Mouse (Mus musculus) left cerebral cortex, adult 11 months (tissue): ENCODE results near the gene Katnbl1.
"Not testable (repeated sequence)": the region's sequence is repeated elsewhere in the genome, so short reads cannot be mapped to it uniquely, and the experiment has no call there.

Experiments used
- DNase-seq: peaks from one replicate; pipeline ENCODE4 v3.0.0; 2022; ENCODE audit warnings: low spot score

The Katnbl1 gene

GRCm38 (mm10) chr2:112393958-112394357 is 14.9 kb downstream of the Katnbl1 start:
- DNase-seq, result no peak

- DNase-seq, result no peak
Observed at GRCm38 (mm10) chr2:112396649-112397048, 17.6 kb downstream of the Katnbl1 start.

- DNase-seq, result no peak
Observed at GRCm38 (mm10) chr2:112407030-112407429, 28.0 kb downstream of the Katnbl1 start.

GRCm38 (mm10) chr2:112425308-112425707 is 46.3 kb downstream of the Katnbl1 start:
- no peak for DNase-seq

GRCm38 (mm10) chr2:112428534-112428933 is 49.5 kb downstream of the Katnbl1 start:
- DNase-seq, result not testable (repeated sequence)

- no peak for DNase-seq
Observed at GRCm38 (mm10) chr2:112429665-112430064, 50.7 kb downstream of the Katnbl1 start.

GRCm38 (mm10) chr2:112430403-112430802 is 51.4 kb downstream of the Katnbl1 start:
- DNase-seq, result no peak

GRCm38 (mm10) chr2:112432523-112432922 is 53.5 kb downstream of the Katnbl1 start:
- no peak for DNase-seq

GRCm38 (mm10) chr2:112433359-112433758 is 54.3 kb downstream of the Katnbl1 start:
- DNase-seq, result no peak

GRCm38 (mm10) chr2:112436292-112436691 is 57.3 kb downstream of the Katnbl1 start:
- no peak for DNase-seq

- DNase-seq, result no peak
Observed at GRCm38 (mm10) chr2:112437589-112437988, 58.6 kb downstream of the Katnbl1 start.

- no peak for DNase-seq
Observed at GRCm38 (mm10) chr2:112443491-112443890, 64.5 kb downstream of the Katnbl1 start.

GRCm38 (mm10) chr2:112445511-112445910 is 66.5 kb downstream of the Katnbl1 start:
- no peak for DNase-seq

- DNase-seq, result not testable (repeated sequence)
Observed at GRCm38 (mm10) chr2:112448046-112448445, 69.0 kb downstream of the Katnbl1 start.

- no peak for DNase-seq
Observed at GRCm38 (mm10) chr2:112448510-112449059, 69.6 kb downstream of the Katnbl1 start.

GRCm38 (mm10) chr2:112449597-112450296 is 70.7 kb downstream of the Katnbl1 start:
- no peak for DNase-seq

GRCm38 (mm10) chr2:112452513-112452912 is 73.5 kb downstream of the Katnbl1 start:
- DNase-seq, result not testable (repeated sequence)

- no peak for DNase-seq
Observed at GRCm38 (mm10) chr2:112454125-112454861, 75.3 kb downstream of the Katnbl1 start.

GRCm38 (mm10) chr2:112454862-112455564 is 76.0 kb downstream of the Katnbl1 start, which contains the start of gene Emc7:
Gene Emc7 (plus strand): TSS chr2:112454997.
- DNase-seq, result peak; percentile 89

GRCm38 (mm10) chr2:112460557-112460956 is 81.5 kb downstream of the Katnbl1 start:
- DNase-seq, result no peak
